Mouse (Mus musculus) large intestine, adult 2 months (tissue): Measurements from ENCODE around the gene Fbxw24. TPM values are rescaled to one million over a fixed set of nuclear protein-coding genes. Genes with fewer than 3 reads are reported as not detected.
"Not testable (repeated sequence)": the region's sequence is repeated elsewhere in the genome, so short reads cannot be mapped to it uniquely, and the experiment has no call there.

Experiments
- DNase-seq: peaks from one replicate; pipeline ENCODE4 v3.0.0-alpha.2; 2012; ENCODE audit warnings: low read depth, low spot score
- WGBS: fragments of 180-500 bp; shearing (Covaris S2); methylation state at CpG from one replicate; pipeline ENCODE4 v1.1.7; 2018; 5-methylcytosine and 5-hydroxymethylcytosine counted together
- polyA plus RNA-seq: library from polyadenylated mRNA; depleted of rRNA; stranded (reverse); fragments of >200 nt; gene quantifications from 2 replicates; pipeline ENCODE4 v1.2.3, GENCODE M21; 2012; rRNA removed

Fbxw24 gene
- polyA plus RNA-seq: not detected in 2 replicates

GRCm38 (mm10) chr9:109625957-109626356 lies at the start of gene Fbxw24:
Fbxw24 (minus strand) TSS chr9:109626057.
- WGBS: 79% methylated on average over 2 of the region's 2 CpGs
- not testable (repeated sequence) for DNase-seq

- not testable (repeated sequence) for DNase-seq
- 56% methylated on average over 2 of the region's 2 CpGs for WGBS
Measured at GRCm38 (mm10) chr9:109664552-109664951, 38.7 kb upstream of the Fbxw24 start, which contains the start of gene Fbxw25. Fbxw25 (minus strand) TSS chr9:109664652.

- 31% methylated on average over 5 of the region's 5 CpGs for WGBS
- DNase-seq: not testable (repeated sequence)
Measured at GRCm38 (mm10) chr9:109606837-109607236, 19.0 kb downstream of the Fbxw24 start.

- DNase-seq: not testable (repeated sequence)
- 48% methylated on average over 2 of the region's 2 CpGs for WGBS
Measured at GRCm38 (mm10) chr9:109602128-109602527, 23.7 kb downstream of the Fbxw24 start.

GRCm38 (mm10) chr9:109597226-109597625 lies 28.6 kb downstream of the Fbxw24 start:
- DNase-seq: no peak

- WGBS: 75% methylated on average over 2 of the region's 2 CpGs
- no peak for DNase-seq
Measured at GRCm38 (mm10) chr9:109594866-109595265, 31.0 kb downstream of the Fbxw24 start.

GRCm38 (mm10) chr9:109568162-109568561 lies 57.7 kb downstream of the Fbxw24 start, which contains the start of gene Fbxw15:
Fbxw15 (minus strand) TSS chr9:109568262.
- DNase-seq: not testable (repeated sequence)
- 84% methylated on average over 4 of the region's 4 CpGs for WGBS

GRCm38 (mm10) chr9:109565546-109565945 lies 60.3 kb downstream of the Fbxw24 start:
- no peak for DNase-seq
- WGBS: 23% methylated on average over 1 of the region's 1 CpGs

- DNase-seq: not testable (repeated sequence)
Measured at GRCm38 (mm10) chr9:109562106-109562505, 63.8 kb downstream of the Fbxw24 start.

- no peak for DNase-seq
- WGBS: 60% methylated on average over 3 of the region's 3 CpGs
Measured at GRCm38 (mm10) chr9:109552483-109552882, 73.4 kb downstream of the Fbxw24 start.

Other genes with a start within 250 kb of the Fbxw24 start
- gene Fbxw22, start 221.8 kb downstream of the Fbxw24 start, polyA plus RNA-seq: not detected in 2 replicates
- gene Fbxw16, start 176.9 kb downstream of the Fbxw24 start, polyA plus RNA-seq: not detected in 2 replicates
- gene Fbxw19, start 130.2 kb downstream of the Fbxw24 start, polyA plus RNA-seq: not detected in 2 replicates
- gene Fbxw15, start 57.8 kb downstream of the Fbxw24 start, polyA plus RNA-seq: not detected in 2 replicates
- gene Fbxw25, start 38.6 kb upstream of the Fbxw24 start, polyA plus RNA-seq: not detected in 2 replicates
- gene Fbxw18, start 76.6 kb upstream of the Fbxw24 start, polyA plus RNA-seq: not detected in 2 replicates
- not detected in 2 replicates for gene Fbxw26, start 120.0 kb upstream of the Fbxw24 start, polyA plus RNA-seq
- not detected in 2 replicates for gene Fbxw27, start 164.6 kb upstream of the Fbxw24 start, polyA plus RNA-seq
- gene Spink8, start 186.2 kb upstream of the Fbxw24 start, polyA plus RNA-seq: 1.0 TPM in 1 of 2 replicates, not detected in the other
- gene Nme6, start 206.7 kb upstream of the Fbxw24 start, polyA plus RNA-seq: 31.9 and 40.8 TPM in 2 replicates
- 0.11 and 0.33 TPM in 2 replicates for gene Camp, start 223.6 kb upstream of the Fbxw24 start, polyA plus RNA-seq
- 13.8 and 18.0 TPM in 2 replicates for gene Cdc25a, start 249.5 kb upstream of the Fbxw24 start, polyA plus RNA-seq